Mouse (Mus musculus): ENCODE results near the gene Atxn7l2. TPM values are rescaled to one million over a fixed set of nuclear protein-coding genes. Genes with fewer than 3 reads are reported as not detected.
"Not testable (repeated sequence)": the region's sequence is repeated elsewhere in the genome, so short reads cannot be mapped to it uniquely, and the experiment has no call there.

The Atxn7l2 gene
- 2.0 and 2.6 TPM in 2 replicates for polyA plus RNA-seq (2015; fragmentation: Nextera tagmentation; extraction: Ambion mirVana)

- peaks cover 24% of the 10 kb centered on the region for H3K27me3 ChIP-seq
- 0% methylated on average over 14 of the region's 14 CpGs for WGBS (ENCODE audit: insufficient replicate concordance)
- H3K9me3 ChIP-seq (replicated peaks): no peaks in the 10 kb centered on the region
- H3K36me3 ChIP-seq (replicated peaks): peaks cover 8% of the 10 kb centered on the region; the same call in 1 of the 2 replicates
- peak within 1 kb of the TSS; percentile 78 for H3K9ac ChIP-seq
- H3K4me1 ChIP-seq (replicated peaks): peaks cover 28% of the 10 kb centered on the region
- peak within 1 kb of the TSS; percentile 78 for H3K4me3 ChIP-seq (replicated peaks)
- ATAC-seq (ENCODE audit: insufficient read depth): peak; percentile 61
- peak within 1 kb of the TSS; percentile 97 for H3K4me2 ChIP-seq
- H3K27ac ChIP-seq (replicated peaks): peak within 1 kb of the TSS; percentile 69
These were observed at the start of gene Atxn7l2 for GRCm38 (mm10) chr3:108210771-108211139. Atxn7l2 (minus strand) TSS chr3:108210934.

GRCm38 (mm10) chr3:108259319-108259718 is 48.6 kb upstream of the Atxn7l2 start:
- peaks cover 18% of the 10 kb centered on the region for H3K36me3 ChIP-seq (replicated peaks)
- peak overlapping the region; percentile 87; the same call in 1 of the 2 replicates for H3K4me2 ChIP-seq
- 34% methylated on average over 3 of the region's 3 CpGs for WGBS (ENCODE audit: insufficient replicate concordance)
- no peak overlapping the region for H3K27ac ChIP-seq (replicated peaks)
- no peak for ATAC-seq (ENCODE audit: insufficient read depth)
- no peaks in the 10 kb centered on the region for H3K27me3 ChIP-seq
- H3K4me1 ChIP-seq (replicated peaks): peaks cover 25% of the 10 kb centered on the region
- no peak overlapping the region for H3K9ac ChIP-seq
- no peaks in the 10 kb centered on the region for H3K9me3 ChIP-seq (replicated peaks)
- no peak overlapping the region; the same call in 1 of the 2 replicates for H3K4me3 ChIP-seq (replicated peaks)

GRCm38 (mm10) chr3:108257831-108258500 is 47.2 kb upstream of the Atxn7l2 start:
- whole genome bisulfite sequencing (ENCODE audit: insufficient replicate concordance): 23% methylated on average over 3 of the region's 3 CpGs

GRCm38 (mm10) chr3:108256719-108257637 is 46.2 kb upstream of the Atxn7l2 start, which contains the start of gene Psma5:
Psma5 (plus strand) TSS chr3:108256926.
- Histone ChIP-seq H3K9ac (peak within 1 kb of the TSS; percentile 85), H3K4me2 (peak within 1 kb of the TSS; percentile 87)

More at GRCm38 (mm10) chr3:108257831-108258500, 47.2 kb upstream of the Atxn7l2 start:
- H3K27me3 ChIP-seq: no peaks in the 10 kb centered on the region
- H3K4me1 ChIP-seq (replicated peaks): peaks cover 25% of the 10 kb centered on the region
- H3K9ac ChIP-seq: peak overlapping the region; percentile 85
- no peaks in the 10 kb centered on the region for H3K9me3 ChIP-seq (replicated peaks)
- H3K36me3 ChIP-seq (replicated peaks): peaks cover 11% of the 10 kb centered on the region
- H3K27ac ChIP-seq (replicated peaks): peak overlapping the region; percentile 90
- peak overlapping the region; percentile 87 for H3K4me2 ChIP-seq
- no peak for ATAC-seq (ENCODE audit: insufficient read depth)
- peak overlapping the region; percentile 90 for H3K4me3 ChIP-seq (replicated peaks)

GRCm38 (mm10) chr3:108246857-108247256 is 36.1 kb upstream of the Atxn7l2 start:
- WGBS (ENCODE audit: insufficient replicate concordance): 53% methylated on average over 2 of the region's 2 CpGs
- no peaks in the 10 kb centered on the region for H3K36me3 ChIP-seq (replicated peaks)

More at GRCm38 (mm10) chr3:108256719-108257637, 46.2 kb upstream of the Atxn7l2 start, which contains the start of gene Psma5:
- peaks cover 25% of the 10 kb centered on the region for H3K4me1 ChIP-seq (replicated peaks)
- peak; percentile 97 for ATAC-seq (ENCODE audit: insufficient read depth)
- peak within 1 kb of the TSS; percentile 90 for H3K27ac ChIP-seq (replicated peaks)
- H3K4me3 ChIP-seq (replicated peaks): peak within 1 kb of the TSS; percentile 90
- no peaks in the 10 kb centered on the region for H3K9me3 ChIP-seq (replicated peaks)
- WGBS (ENCODE audit: insufficient replicate concordance): under 1% methylated on average over 79 of the region's 79 CpGs
- H3K27me3 ChIP-seq: no peaks in the 10 kb centered on the region
- H3K36me3 ChIP-seq (replicated peaks): peaks cover 3% of the 10 kb centered on the region

GRCm38 (mm10) chr3:108241243-108241839 is 30.6 kb upstream of the Atxn7l2 start:
- no peaks in the 10 kb centered on the region for H3K4me1 ChIP-seq (replicated peaks)
- no peak overlapping the region for H3K4me3 ChIP-seq (replicated peaks)
- H3K36me3 ChIP-seq (replicated peaks): no peaks in the 10 kb centered on the region
- ATAC-seq (ENCODE audit: insufficient read depth): no peak
- H3K27me3 ChIP-seq: no peaks in the 10 kb centered on the region
- no peaks in the 10 kb centered on the region for H3K9me3 ChIP-seq (replicated peaks)
- no peak overlapping the region for H3K9ac ChIP-seq
- H3K4me2 ChIP-seq: no peak overlapping the region
- 71% methylated on average over 3 of the region's 3 CpGs for WGBS (ENCODE audit: insufficient replicate concordance)
- H3K27ac ChIP-seq (replicated peaks): no peak overlapping the region

More at GRCm38 (mm10) chr3:108246857-108247256, 36.1 kb upstream of the Atxn7l2 start:
- H3K4me3 ChIP-seq (replicated peaks): no peak overlapping the region
- H3K9ac ChIP-seq: no peak overlapping the region
- no peak for ATAC-seq (ENCODE audit: insufficient read depth)
- H3K27ac ChIP-seq (replicated peaks): no peak overlapping the region
- H3K4me2 ChIP-seq: no peak overlapping the region
- H3K9me3 ChIP-seq (replicated peaks): no peaks in the 10 kb centered on the region
- no peaks in the 10 kb centered on the region for H3K27me3 ChIP-seq
- H3K4me1 ChIP-seq (replicated peaks): no peaks in the 10 kb centered on the region

- H3K36me3 ChIP-seq (replicated peaks); H3K9me3 ChIP-seq (replicated peaks); H3K4me2 ChIP-seq; H3K4me3 ChIP-seq (replicated peaks); H3K9ac ChIP-seq; H3K27me3 ChIP-seq; H3K4me1 ChIP-seq (replicated peaks); H3K27ac ChIP-seq (replicated peaks); ATAC-seq (ENCODE audit: insufficient read depth): not testable (repeated sequence)
- 76% methylated on average over 4 of the region's 4 CpGs for WGBS (ENCODE audit: insufficient replicate concordance)
These were observed 26.9 kb upstream of the Atxn7l2 start for GRCm38 (mm10) chr3:108237474-108238102.

- Histone ChIP-seq H3K9me3 (replicated peaks) (no peaks in the 10 kb centered on the region), H3K27me3 (peaks cover 47% of the 10 kb centered on the region), H3K27ac (replicated peaks) (no peak overlapping the region), H3K36me3 (replicated peaks) (no peaks in the 10 kb centered on the region), H3K4me3 (replicated peaks) (no peak overlapping the region), H3K4me1 (replicated peaks) (peaks cover 4% of the 10 kb centered on the region), H3K9ac (no peak overlapping the region), H3K4me2 (no peak overlapping the region)
- no peak for ATAC-seq (ENCODE audit: insufficient read depth)
- 64% methylated on average over 4 of the region's 4 CpGs for WGBS (ENCODE audit: insufficient replicate concordance)
These were observed 20.9 kb upstream of the Atxn7l2 start for GRCm38 (mm10) chr3:108231646-108232045.

- Histone ChIP-seq H3K4me1 (replicated peaks) (peaks cover 13% of the 10 kb centered on the region), H3K9me3 (replicated peaks) (no peaks in the 10 kb centered on the region), H3K9ac (no peak overlapping the region), H3K27me3 (peaks cover 79% of the 10 kb centered on the region), H3K4me3 (replicated peaks) (no peak overlapping the region), H3K36me3 (replicated peaks) (no peaks in the 10 kb centered on the region), H3K27ac (replicated peaks) (no peak overlapping the region), H3K4me2 (no peak overlapping the region)
- no peak for ATAC-seq (ENCODE audit: insufficient read depth)
- WGBS (ENCODE audit: insufficient replicate concordance): 61% methylated on average over 2 of the region's 2 CpGs
These were observed 16.8 kb upstream of the Atxn7l2 start for GRCm38 (mm10) chr3:108227521-108227920.

GRCm38 (mm10) chr3:108226558-108227350 is 16.0 kb upstream of the Atxn7l2 start, which contains the start of gene Sypl2:
Sypl2 (minus strand) TSS chr3:108226648.
- 5% methylated on average over 43 of the region's 44 CpGs for WGBS (ENCODE audit: insufficient replicate concordance)
- no peak within 1 kb of the TSS for H3K27ac ChIP-seq (replicated peaks)
- ATAC-seq (ENCODE audit: insufficient read depth): no peak
- peak within 1 kb of the TSS; percentile 67 for H3K4me2 ChIP-seq
- H3K9ac ChIP-seq: no peak within 1 kb of the TSS
- H3K27me3 ChIP-seq: peaks cover 86% of the 10 kb centered on the region
- no peaks in the 10 kb centered on the region for H3K36me3 ChIP-seq (replicated peaks)
- H3K4me3 ChIP-seq (replicated peaks): peak within 1 kb of the TSS; percentile 42
- H3K9me3 ChIP-seq (replicated peaks): no peaks in the 10 kb centered on the region
- H3K4me1 ChIP-seq (replicated peaks): peaks cover 13% of the 10 kb centered on the region
